Mouse (Mus musculus): ENCODE results near the gene Dnaaf1.

GRCm38 (mm10) chr8:119632909-119633308 is 57.9 kb downstream of the Dnaaf1 start:
- TF ChIP-seq POLR2A (IDR thresholded peaks at IDR 0.05; ENCODE audit: insufficient read depth, low read depth, low read length), result no peak
- TF ChIP-seq CTCF (IDR thresholded peaks at IDR 0.05), result no peak
- TF ChIP-seq EP300 (IDR thresholded peaks at IDR 0.05; ENCODE audit: insufficient read depth, low read depth, low read length), result no peak

Measured in heart, adult 2 months (tissue).